Mouse (Mus musculus) spleen, adult 2 months (tissue): ENCODE data around the gene Gli1. TPM values are rescaled to one million over a fixed set of nuclear protein-coding genes. Genes with fewer than 3 reads are reported as not detected.

Source experiments
- DNase-seq, 2 experiments: peaks; one replicate each; pipeline versions ENCODE4 v3.0.0 to v3.0.0-alpha.2; 2012 to 2021; ENCODE audit warnings: low spot score in 2 of 2, low read depth in 1 of 2
- H3K27ac ChIP-seq: fragments of 200-500 bp; 2 replicates; pipeline ENCODE4 v1.5.1; 2012; ENCODE audit warnings: low read length, inconsistent platforms; ENCODE audit not compliant: insufficient read depth
- H3K27me3 ChIP-seq: fragments of 200-500 bp; 2 replicates; pipeline ENCODE4 v1.6.1; 2012; ENCODE audit warnings: mild to moderate bottlenecking, moderate library complexity, low read length, inconsistent platforms; ENCODE audit not compliant: control insufficient read depth, insufficient read depth
- H3K36me3 ChIP-seq: fragments of 200-500 bp; 2 replicates; pipeline ENCODE4 v1.6.1; 2012; ENCODE audit warnings: mild to moderate bottlenecking, low read length, inconsistent platforms; ENCODE audit not compliant: control insufficient read depth, insufficient read depth
- H3K4me1 ChIP-seq: fragments of 200-500 bp; 2 replicates; pipeline ENCODE4 v1.6.1; 2011; ENCODE audit warnings: inconsistent platforms; ENCODE audit not compliant: control insufficient read depth, insufficient read depth, insufficient read length
- H3K4me3 ChIP-seq: fragments of 200-500 bp; 2 replicates; pipeline ENCODE4 v1.5.1; 2011; ENCODE audit warnings: mild to moderate bottlenecking, inconsistent platforms; ENCODE audit not compliant: insufficient read depth, insufficient read length; ENCODE audit errors: extremely low read depth
- CTCF ChIP-seq: fragments of 200-500 bp; IDR thresholded peaks from 2 replicates; pipeline ENCODE4 v1.5.1; 2011; ENCODE audit warnings: mild to moderate bottlenecking, inconsistent platforms; ENCODE audit not compliant: insufficient read depth, insufficient read length, insufficient replicate concordance; ENCODE audit errors: extremely low read depth
- POLR2A ChIP-seq: fragments of 200-500 bp; IDR thresholded peaks from 2 replicates; pipeline ENCODE4 v1.6.1; 2011; ENCODE audit warnings: low read depth, low read length, inconsistent platforms
- WGBS: fragments of 180-500 bp; shearing (Covaris S2); methylation state at CpG from one replicate; pipeline ENCODE4 v1.1.7; 2018; 5-methylcytosine and 5-hydroxymethylcytosine counted together
- polyA plus RNA-seq: library from polyadenylated mRNA; depleted of rRNA; stranded (reverse); fragments of >200 nt; gene quantifications from 2 replicates; pipeline ENCODE4 v1.2.3, GENCODE M21; 2012

The Gli1 gene
- polyA plus RNA-seq, 1 experiment: 0.42 TPM

GRCm38 (mm10) chr10:127288800-127289572, 52.8 kb downstream of the Gli1 start, which contains the start of gene Mbd6:
Mbd6 (minus strand) TSS chr10:127289018.
- WGBS: under 1% methylated on average over 37 of the region's 65 CpGs
- DNase-seq: peak; percentile 82 to 90
- H3K27me3 ChIP-seq: no peaks in the 10 kb centered on the region
- H3K4me1 ChIP-seq: peaks cover 17% of the 10 kb centered on the region; the same call in 1 of the 2 replicates
- H3K4me3 ChIP-seq: peak within 1 kb of the TSS; percentile 80
- peak within 1 kb of the TSS; percentile 92 for H3K27ac ChIP-seq
- peaks cover 23% of the 10 kb centered on the region for H3K36me3 ChIP-seq
- TF ChIP-seq CTCF (no peak), POLR2A (peak; percentile 19)

- Histone ChIP-seq H3K36me3 (peaks cover 29% of the 10 kb centered on the region), H3K27ac (peak overlapping the region; percentile 92), H3K4me1 (peaks cover 17% of the 10 kb centered on the region; the same call in 1 of the 2 replicates), H3K4me3 (peak overlapping the region; percentile 80), H3K27me3 (no peaks in the 10 kb centered on the region)
- peak in 1 of 2 experiments; percentile 46 for DNase-seq
- TF ChIP-seq CTCF (no peak), POLR2A (no peak)
- WGBS: under 1% methylated on average over 22 of the region's 28 CpGs
Measured at GRCm38 (mm10) chr10:127288328-127288799, 53.4 kb downstream of the Gli1 start.

- H3K27me3 ChIP-seq: no peaks in the 10 kb centered on the region
- WGBS: 2% methylated on average over 3 of the region's 3 CpGs
- no peak for DNase-seq
- peak overlapping the region; percentile 80 for H3K4me3 ChIP-seq
- TF ChIP-seq POLR2A (no peak), CTCF (no peak)
- peaks cover 17% of the 10 kb centered on the region; the same call in 1 of the 2 replicates for H3K4me1 ChIP-seq
- peak overlapping the region; percentile 65 for H3K27ac ChIP-seq
- H3K36me3 ChIP-seq: peaks cover 33% of the 10 kb centered on the region
Measured at GRCm38 (mm10) chr10:127287936-127288293, 53.9 kb downstream of the Gli1 start.

GRCm38 (mm10) chr10:127287271-127287935, 54.4 kb downstream of the Gli1 start:
- peaks cover 17% of the 10 kb centered on the region; the same call in 1 of the 2 replicates for H3K4me1 ChIP-seq
- H3K27me3 ChIP-seq: no peaks in the 10 kb centered on the region
- no peak for DNase-seq
- TF ChIP-seq POLR2A: no peak
- TF ChIP-seq CTCF: no peak
- H3K36me3 ChIP-seq: peaks cover 38% of the 10 kb centered on the region
- WGBS: 69% methylated on average over 15 of the region's 15 CpGs
- H3K27ac ChIP-seq: peak overlapping the region; percentile 65
- no peak overlapping the region for H3K4me3 ChIP-seq

- no peak for TF ChIP-seq CTCF
- no peak for TF ChIP-seq POLR2A
- WGBS: 63% methylated on average over 7 of the region's 7 CpGs
- peaks cover 15% of the 10 kb centered on the region; the same call in 1 of the 2 replicates for H3K4me1 ChIP-seq
- DNase-seq: no peak
- no peak overlapping the region for H3K4me3 ChIP-seq
- peaks cover 43% of the 10 kb centered on the region for H3K36me3 ChIP-seq
- H3K27ac ChIP-seq: no peak overlapping the region
- no peaks in the 10 kb centered on the region for H3K27me3 ChIP-seq
Measured at GRCm38 (mm10) chr10:127286730-127287129, 55.0 kb downstream of the Gli1 start.

- 85% methylated on average over 7 of the region's 7 CpGs for WGBS
- Histone ChIP-seq H3K36me3 (peaks cover 48% of the 10 kb centered on the region), H3K27ac (no peak overlapping the region), H3K4me3 (no peak overlapping the region), H3K27me3 (no peaks in the 10 kb centered on the region), H3K4me1 (peaks cover 11% of the 10 kb centered on the region; the same call in 1 of the 2 replicates)
- DNase-seq: no peak
- TF ChIP-seq CTCF (no peak), POLR2A (no peak)
Measured at GRCm38 (mm10) chr10:127286194-127286593, 55.6 kb downstream of the Gli1 start.
